Mouse (Mus musculus) C2C12 (cell line): ENCODE measurements at regions not wholly inside any gene's neighbourhood (a gene's known extent, or its start where the extent isn't known, plus 50 kb on each side); places are given as distances from the start of the nearest gene placed in this dataset.

Experiments used
- CEBPB ChIP-seq: IDR thresholded peaks from one replicate; pipeline ENCODE4 v1.6.1; 2011; ENCODE audit warnings: low read depth, mild to moderate bottlenecking, control low read depth, moderate library complexity
- CTCF ChIP-seq: IDR thresholded peaks from one replicate; pipeline ENCODE4 v1.5.1; 2011; ENCODE audit not compliant: control insufficient read depth, insufficient read depth, insufficient read length
- FOSL1 ChIP-seq: IDR thresholded peaks from one replicate; pipeline ENCODE4 v1.8.0; 2011; ENCODE audit warnings: mild to moderate bottlenecking, low read length; ENCODE audit not compliant: poor library complexity, insufficient read depth, severe bottlenecking
- MAX ChIP-seq: IDR thresholded peaks from one replicate; pipeline ENCODE4 v1.6.1; 2011; ENCODE audit warnings: mild to moderate bottlenecking, control low read depth
- MYOD1 ChIP-seq: IDR thresholded peaks from one replicate; pipeline ENCODE4 v1.6.1; 2011; ENCODE audit warnings: low read depth; ENCODE audit not compliant: control insufficient read depth, insufficient read length
- MYOG ChIP-seq: IDR thresholded peaks from one replicate; pipeline ENCODE4 v1.6.1; 2011; ENCODE audit not compliant: control insufficient read depth, insufficient read length; ENCODE audit errors: extremely low read depth
- USF1 ChIP-seq: IDR thresholded peaks from one replicate; pipeline ENCODE4 v1.6.1; 2011; ENCODE audit warnings: low read depth, mild to moderate bottlenecking, control low read depth, moderate library complexity

GRCm38 (mm10) chr4:125191010-125191409 is 63.4 kb upstream of the Zc3h12a start:
- TF ChIP-seq CTCF (no peak), CEBPB (no peak), MAX (no peak), USF1 (no peak), MYOG (no peak), MYOD1 (no peak), FOSL1 (no peak)
